Mouse (Mus musculus) limb, embryonic 10.5 days (tissue): ENCODE measurements around the gene Spaca4. TPM values are rescaled to one million over a fixed set of nuclear protein-coding genes. Genes with fewer than 3 reads are reported as not detected.

Experiments
- DNase-seq: peaks from one replicate; pipeline ENCODE4 v3.0.0-alpha.2; 2017; ENCODE audit warnings: low spot score
- H3K27ac ChIP-seq: fragments of 300-500 bp; sonication (generic); 2 replicates; pipeline ENCODE4 v1.5.1; 2016; ENCODE audit warnings: mild to moderate bottlenecking
- H3K27me3 ChIP-seq: fragments of 300-500 bp; sonication (generic); 2 replicates; pipeline ENCODE4 v1.6.1; 2016; ENCODE audit warnings: low read depth, mild to moderate bottlenecking; ENCODE audit not compliant: poor library complexity, severe bottlenecking
- H3K36me3 ChIP-seq: fragments of 300-500 bp; sonication (generic); 2 replicates; pipeline ENCODE4 v1.6.1; 2016; ENCODE audit warnings: mild to moderate bottlenecking, moderate library complexity
- H3K4me1 ChIP-seq: fragments of 300-500 bp; sonication (generic); 2 replicates; pipeline ENCODE4 v1.6.1; 2016
- H3K4me3 ChIP-seq: fragments of 300-500 bp; sonication (generic); 2 replicates; pipeline ENCODE4 v1.5.1; 2016; ENCODE audit warnings: mild to moderate bottlenecking, moderate library complexity
- H3K9me3 ChIP-seq: fragments of 300-500 bp; sonication (generic); replicated peaks from 2 replicates; pipeline ENCODE4 v1.6.1; 2016; ENCODE audit warnings: mild to moderate bottlenecking
- WGBS: fragments of 180-500 bp; shearing (Covaris S2); methylation state at CpG from one replicate; pipeline ENCODE4 v1.1.7; 2016; 5-methylcytosine and 5-hydroxymethylcytosine counted together
- polyA plus RNA-seq: library from polyadenylated mRNA; unstranded; fragments of >200 nt; fragmentation: Nextera tagmentation; extraction: Ambion mirVana; gene quantifications from 2 replicates; pipeline ENCODE4 v1.2.1, GENCODE M21; 2016

Gene Spaca4
- polyA plus RNA-seq, 1 experiment from 2014 or later: not detected

DNA sequence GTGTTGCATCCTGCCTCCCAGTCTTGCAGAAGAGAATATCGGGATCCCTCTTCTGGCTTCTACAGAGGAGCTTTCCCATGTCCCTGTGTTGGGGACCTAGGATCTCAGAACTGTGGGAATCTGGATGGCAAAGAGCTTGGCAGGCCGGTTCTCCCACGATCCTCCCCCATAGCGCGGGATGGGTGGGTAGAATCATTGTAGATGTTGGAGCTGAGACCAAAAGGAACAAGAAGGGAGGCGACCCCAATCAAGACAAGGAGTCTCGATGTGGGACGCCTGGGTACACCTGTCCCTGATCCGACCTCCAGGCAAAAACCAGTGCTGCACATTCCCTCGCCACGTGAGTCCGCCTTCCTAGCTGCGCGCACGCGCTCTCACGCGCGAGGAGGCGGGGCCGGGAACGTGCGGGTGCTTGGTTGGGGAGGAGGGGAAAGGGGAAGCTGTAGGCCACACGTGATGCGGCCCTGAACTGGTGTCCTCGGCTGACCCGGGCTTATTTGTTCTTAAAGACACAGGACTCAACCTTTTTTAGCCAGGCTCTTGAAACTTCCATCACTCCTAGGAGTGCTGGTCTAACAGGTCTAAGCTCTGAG lies 18.1 kb downstream of the Spaca4 start:
- under 1% methylated on average over 27 of the region's 27 CpGs for WGBS
- DNase-seq: peak; percentile 92
- no peaks in the 10 kb centered on the region for H3K27me3 ChIP-seq
- no peaks in the 10 kb centered on the region for H3K9me3 ChIP-seq
- H3K27ac ChIP-seq: peak overlapping the region; percentile 90
- peak overlapping the region; percentile 81 for H3K4me3 ChIP-seq
- H3K4me1 ChIP-seq: peaks cover 65% of the 10 kb centered on the region
- H3K36me3 ChIP-seq: peaks cover 31% of the 10 kb centered on the region

DNA sequence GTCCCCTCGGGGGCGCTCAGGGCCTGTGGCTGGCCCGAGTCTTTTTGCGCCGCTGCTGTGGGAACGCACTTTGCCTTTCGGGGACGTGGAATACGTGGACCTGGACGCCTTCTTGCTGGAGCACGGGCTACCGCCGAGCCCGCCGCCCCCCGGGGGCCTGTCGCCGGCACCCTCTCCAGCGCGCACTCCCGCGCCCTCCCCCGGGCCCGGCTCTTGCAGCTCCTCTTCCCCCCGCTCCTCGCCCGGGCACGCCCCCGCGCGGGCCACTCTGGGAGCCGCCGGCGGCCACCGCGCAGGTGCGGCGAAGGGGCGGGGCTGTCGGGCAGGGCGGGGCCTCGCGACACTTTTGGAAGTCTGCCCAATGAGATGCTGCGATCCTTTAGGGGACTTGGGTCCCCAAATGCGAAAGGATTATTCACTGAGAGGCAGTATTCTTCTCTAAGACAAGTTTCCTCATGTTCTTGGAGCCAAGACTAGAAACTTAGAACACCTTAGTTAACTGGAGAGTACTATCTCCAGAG lies 18.8 kb downstream of the Spaca4 start:
- H3K4me3 ChIP-seq: peak overlapping the region; percentile 81
- H3K4me1 ChIP-seq: peaks cover 65% of the 10 kb centered on the region
- H3K36me3 ChIP-seq: peaks cover 24% of the 10 kb centered on the region
- H3K27me3 ChIP-seq: 0 out of 2 replicates have a peak, but pooled peaks cover under 1% of the 10 kb centered on the region
- WGBS: 2% methylated on average over 45 of the region's 45 CpGs
- no peaks in the 10 kb centered on the region for H3K9me3 ChIP-seq
- H3K27ac ChIP-seq: peak overlapping the region; percentile 90
- peak; percentile 93 for DNase-seq

DNA sequence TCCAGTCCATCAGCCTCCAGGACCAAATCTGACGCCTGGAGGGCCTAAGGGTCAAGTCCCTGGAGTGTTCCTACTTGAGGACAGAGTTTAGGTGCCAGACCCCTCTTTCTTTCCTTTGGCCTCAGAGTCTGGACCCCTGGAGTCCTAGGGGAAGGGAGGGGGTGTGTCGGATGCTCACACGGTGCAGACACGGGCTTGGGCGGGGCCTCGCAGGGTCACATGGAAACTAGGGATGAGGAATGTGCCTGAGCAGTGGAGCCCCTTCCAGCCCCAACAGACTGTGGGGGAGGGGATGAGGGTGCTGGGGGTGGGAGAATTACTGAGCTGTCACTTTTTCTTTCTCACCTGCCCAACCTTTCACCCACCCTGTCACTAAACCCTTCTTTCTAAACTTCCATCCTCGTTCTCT lies 19.7 kb downstream of the Spaca4 start:
- Histone ChIP-seq H3K27ac (peak overlapping the region; percentile 90), H3K4me1 (peaks cover 69% of the 10 kb centered on the region), H3K27me3 (peaks cover 7% of the 10 kb centered on the region; the same call in 1 of the 2 replicates), H3K4me3 (peak overlapping the region; percentile 81), H3K9me3 (no peaks in the 10 kb centered on the region), H3K36me3 (peaks cover 15% of the 10 kb centered on the region)
- 0% methylated on average over 7 of the region's 7 CpGs for WGBS
- DNase-seq: peak; percentile 77

DNA sequence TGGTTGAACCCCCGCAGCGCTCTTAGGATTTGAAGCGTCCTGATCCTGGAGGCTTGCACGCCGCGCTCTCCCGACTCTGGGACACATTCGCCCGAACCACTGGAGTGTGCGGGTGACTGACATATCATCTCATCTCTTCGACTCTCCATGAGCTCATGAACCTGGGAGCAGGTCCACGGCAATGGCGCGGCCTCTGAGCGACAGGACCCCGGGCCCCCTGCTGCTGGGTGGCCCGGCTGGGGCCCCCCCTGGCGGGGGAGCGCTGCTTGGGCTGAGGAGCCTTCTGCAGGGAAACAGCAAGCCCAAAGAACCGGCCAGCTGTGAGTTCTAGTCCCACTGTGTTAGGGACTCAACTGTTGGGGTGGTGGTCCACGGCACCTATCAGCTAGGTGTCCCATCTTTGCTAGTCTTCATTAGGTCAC lies 20.2 kb downstream of the Spaca4 start:
- Histone ChIP-seq H3K36me3 (peaks cover 10% of the 10 kb centered on the region), H3K27ac (peak overlapping the region; percentile 90), H3K4me3 (peak overlapping the region; percentile 81), H3K27me3 (peaks cover 12% of the 10 kb centered on the region), H3K4me1 (peaks cover 72% of the 10 kb centered on the region), H3K9me3 (no peaks in the 10 kb centered on the region)
- peak; percentile 68 for DNase-seq
- WGBS: 1% methylated on average over 21 of the region's 21 CpGs

DNA sequence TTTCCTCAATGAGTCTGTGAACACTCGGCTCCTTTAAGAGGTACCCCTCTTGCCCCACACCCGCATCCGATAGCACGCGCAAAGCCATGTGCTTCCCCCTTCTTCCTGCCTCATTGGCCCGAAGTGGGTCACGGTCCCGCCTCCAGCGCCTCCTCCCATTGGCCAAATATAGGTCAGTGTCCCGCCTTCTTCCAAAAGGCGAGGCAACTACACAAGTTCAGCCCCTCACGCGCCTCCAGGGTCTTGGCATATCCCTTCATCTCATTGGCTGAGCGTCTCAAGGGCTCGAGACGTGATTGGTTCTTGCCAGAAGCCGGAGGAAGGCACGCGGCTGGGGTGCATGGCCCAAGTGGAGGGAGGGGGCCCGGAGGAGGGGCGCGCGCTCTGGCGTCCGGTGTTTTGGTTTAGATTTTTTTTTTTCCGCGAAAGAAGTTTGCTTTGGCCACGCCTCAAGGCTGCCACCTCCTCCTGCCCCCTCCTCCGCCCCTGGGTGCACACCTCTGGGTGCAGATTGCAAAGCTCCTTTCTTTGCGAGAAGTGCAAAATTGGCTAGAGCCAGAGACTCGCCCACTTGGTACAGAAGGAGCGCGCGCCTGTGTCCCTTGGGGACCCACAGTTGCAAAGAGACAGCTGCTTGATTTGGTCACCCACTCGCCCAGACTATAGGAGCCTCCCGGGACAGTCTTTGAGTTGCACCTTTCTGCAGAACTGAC lies 20.7 kb downstream of the Spaca4 start, which contains the start of gene Dbp:
Gene Dbp (plus strand): TSS at position 359 of the 713 bp plus-strand sequence.
- Histone ChIP-seq H3K4me3 (peak within 1 kb of the TSS; percentile 81), H3K27me3 (peaks cover 17% of the 10 kb centered on the region), H3K9me3 (no peaks in the 10 kb centered on the region), H3K4me1 (peaks cover 78% of the 10 kb centered on the region), H3K36me3 (peaks cover 5% of the 10 kb centered on the region), H3K27ac (peak within 1 kb of the TSS; percentile 90)
- DNase-seq: peak; percentile 94
- WGBS: under 1% methylated on average over 36 of the region's 36 CpGs

DNA sequence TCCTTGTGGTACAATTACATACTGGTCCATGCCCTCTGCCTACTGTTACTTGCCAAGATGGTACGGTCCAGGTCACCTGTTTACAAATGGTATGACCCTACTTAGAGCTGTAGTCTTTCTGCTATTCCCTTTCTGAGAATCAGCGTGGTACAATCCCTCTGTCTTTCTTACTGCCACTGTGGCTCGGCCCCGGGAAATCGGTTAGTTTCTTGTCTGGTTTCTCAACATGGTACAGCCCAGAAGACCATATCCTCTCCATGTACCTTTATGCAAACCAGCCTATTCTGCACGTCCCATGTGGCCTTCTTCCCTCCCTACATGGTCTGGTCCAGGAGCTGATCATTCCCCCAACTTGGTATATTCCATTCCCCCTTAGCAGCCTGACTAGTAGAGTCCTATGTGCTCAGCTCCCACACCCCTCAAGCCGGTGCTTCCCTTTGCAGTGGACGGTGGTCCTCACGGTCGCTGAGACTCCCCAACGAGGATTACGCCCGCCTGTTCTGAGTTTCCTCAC lies 21.5 kb downstream of the Spaca4 start:
- Histone ChIP-seq H3K9me3 (no peaks in the 10 kb centered on the region), H3K27me3 (peaks cover 25% of the 10 kb centered on the region), H3K36me3 (no peaks in the 10 kb centered on the region), H3K4me1 (peaks cover 79% of the 10 kb centered on the region), H3K27ac (peak overlapping the region; percentile 88), H3K4me3 (peak overlapping the region; percentile 81)
- DNase-seq: peak; percentile 76
- WGBS: under 1% methylated on average over 13 of the region's 13 CpGs

DNA sequence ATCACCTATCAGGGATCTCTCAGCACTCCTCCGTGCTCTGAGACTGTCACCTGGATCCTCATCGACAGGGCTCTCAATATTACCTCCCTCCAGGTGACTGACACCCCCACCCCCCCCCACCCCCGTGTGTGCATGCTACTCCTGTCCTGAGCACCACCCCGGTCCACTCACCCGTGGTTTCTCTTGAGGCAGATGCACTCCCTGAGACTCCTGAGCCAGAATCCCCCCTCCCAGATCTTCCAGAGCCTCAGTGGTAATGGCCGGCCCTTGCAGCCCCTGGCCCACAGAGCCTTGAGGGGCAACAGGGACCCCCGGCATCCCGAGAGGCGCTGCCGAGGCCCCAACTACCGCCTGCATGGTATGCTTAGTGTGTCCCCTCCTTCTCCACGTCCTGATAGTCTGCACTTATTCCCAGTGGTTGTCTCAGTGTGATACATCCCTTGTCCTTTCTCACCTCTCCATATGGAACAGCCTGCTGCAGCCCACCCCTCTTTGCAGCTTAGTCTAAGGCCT lies 22.0 kb downstream of the Spaca4 start:
- no peak for DNase-seq
- peaks cover 74% of the 10 kb centered on the region for H3K4me1 ChIP-seq

DNA sequence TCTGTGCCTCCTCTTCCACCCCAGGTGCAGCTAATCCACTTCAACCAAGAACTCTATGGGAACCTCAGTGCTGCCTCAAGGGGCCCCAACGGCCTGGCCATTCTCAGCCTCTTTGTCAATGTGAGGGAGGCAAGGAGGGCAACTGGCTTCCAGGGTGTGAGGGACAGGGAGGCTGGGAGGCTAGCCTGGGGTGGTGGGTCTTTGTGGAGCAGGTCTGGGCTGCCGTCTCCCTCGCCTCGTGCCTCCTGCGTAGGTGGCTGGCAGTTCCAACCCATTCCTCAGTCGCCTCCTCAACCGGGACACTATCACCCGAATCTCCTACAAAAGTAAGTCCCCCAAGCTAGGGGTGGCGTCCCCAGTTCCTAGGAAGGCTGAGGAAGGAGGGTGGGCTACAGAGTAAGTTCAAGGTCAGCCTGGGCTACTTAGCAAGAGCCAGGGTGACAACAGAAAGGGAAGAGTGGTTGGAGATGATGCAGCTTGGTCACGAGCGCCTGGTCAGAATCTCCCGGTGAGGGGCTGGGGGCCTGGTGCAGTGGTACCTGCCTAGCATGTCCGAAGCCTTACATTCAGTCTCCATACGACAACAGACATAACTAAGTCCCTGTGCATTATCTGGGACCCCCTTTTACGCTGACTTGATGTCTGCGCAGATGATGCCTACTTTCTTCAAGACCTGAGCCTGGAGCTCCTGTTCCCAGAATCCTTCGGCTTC lies 22.6 kb downstream of the Spaca4 start:
- no peaks in the 10 kb centered on the region for H3K36me3 ChIP-seq
- no peaks in the 10 kb centered on the region for H3K9me3 ChIP-seq
- H3K27ac ChIP-seq: peak overlapping the region; percentile 88
- H3K27me3 ChIP-seq: peaks cover 37% of the 10 kb centered on the region
- H3K4me3 ChIP-seq: peak overlapping the region; percentile 81
- H3K4me1 ChIP-seq: peaks cover 68% of the 10 kb centered on the region
- WGBS: 89% methylated on average over 17 of the region's 17 CpGs
- no peak for DNase-seq

More for the DNA sequence above, 22.0 kb downstream of the Spaca4 start:
- 40% methylated on average over 12 of the region's 12 CpGs for WGBS
- H3K27me3 ChIP-seq: peaks cover 30% of the 10 kb centered on the region
- H3K4me3 ChIP-seq: peak overlapping the region; percentile 81
- H3K9me3 ChIP-seq: no peaks in the 10 kb centered on the region
- peak overlapping the region; percentile 88 for H3K27ac ChIP-seq
- H3K36me3 ChIP-seq: no peaks in the 10 kb centered on the region

DNA sequence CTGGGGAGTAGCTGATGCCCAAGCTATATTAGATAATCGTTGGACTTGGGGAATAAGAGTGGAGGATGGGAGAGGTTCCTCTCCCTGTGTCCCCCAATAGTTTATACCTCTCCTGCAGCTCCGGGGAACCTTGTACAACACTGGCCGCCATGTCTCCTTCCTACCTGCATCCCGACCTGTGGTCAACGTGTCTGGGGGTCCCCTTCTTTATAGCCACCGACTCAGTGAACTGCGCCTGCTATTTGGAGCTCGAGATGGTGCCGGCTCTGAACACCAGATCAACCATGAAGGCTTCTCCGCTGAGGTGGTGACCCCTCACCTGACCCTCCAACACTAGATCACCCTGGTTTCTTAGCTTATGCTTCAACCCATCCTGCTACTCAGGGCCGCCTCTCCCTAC lies 23.3 kb downstream of the Spaca4 start:
- 94% methylated on average over 11 of the region's 11 CpGs for WGBS
- DNase-seq: no peak
- Histone ChIP-seq H3K36me3 (no peaks in the 10 kb centered on the region), H3K27ac (no peak overlapping the region), H3K4me1 (peaks cover 61% of the 10 kb centered on the region), H3K4me3 (no peak overlapping the region), H3K9me3 (no peaks in the 10 kb centered on the region), H3K27me3 (peaks cover 40% of the 10 kb centered on the region)

DNA sequence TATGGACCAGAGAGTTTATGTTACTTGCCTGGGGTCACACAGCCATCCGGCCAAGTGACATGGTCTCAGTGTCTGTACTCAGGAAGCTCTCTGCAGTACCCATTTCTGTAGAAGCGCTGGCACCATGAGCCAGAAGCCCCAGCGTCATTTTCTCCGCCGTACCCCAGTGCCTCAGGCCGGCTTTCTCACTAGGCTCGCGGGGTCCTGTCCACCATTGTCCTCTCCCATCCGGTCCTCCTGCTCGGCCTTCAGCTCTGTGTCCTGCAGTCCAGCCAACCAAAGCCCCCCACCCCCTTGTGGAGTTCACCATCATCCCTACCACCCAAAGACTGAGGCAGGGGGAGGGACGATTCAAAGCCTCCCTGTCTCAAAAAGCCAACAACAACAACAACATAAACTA lies 24.0 kb downstream of the Spaca4 start:
- Histone ChIP-seq H3K36me3 (no peaks in the 10 kb centered on the region), H3K27me3 (peaks cover 40% of the 10 kb centered on the region), H3K4me1 (peaks cover 54% of the 10 kb centered on the region), H3K27ac (no peak overlapping the region), H3K4me3 (peak overlapping the region; percentile 51; the same call in 1 of the 2 replicates), H3K9me3 (no peaks in the 10 kb centered on the region)
- DNase-seq: no peak
- WGBS: 89% methylated on average over 11 of the region's 11 CpGs

DNA sequence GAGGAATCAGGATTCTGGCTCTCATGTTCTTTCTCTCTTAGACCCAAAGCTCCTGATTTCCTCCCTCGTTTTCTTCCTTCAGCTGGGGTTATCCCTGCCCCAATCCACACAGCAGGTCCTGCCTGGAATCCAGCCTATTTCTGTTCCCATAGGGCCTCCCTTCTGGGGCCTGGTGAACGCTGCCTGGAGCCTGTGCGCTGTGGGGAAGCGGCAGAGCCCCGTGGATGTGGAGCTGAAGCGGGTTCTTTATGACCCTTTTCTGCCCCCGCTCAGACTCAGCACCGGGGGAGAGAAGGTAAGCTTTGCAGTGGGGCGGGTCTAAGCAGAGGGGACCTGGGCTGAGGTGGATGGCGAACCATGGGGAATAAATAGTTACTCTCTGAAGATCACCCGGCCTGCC lies 24.5 kb downstream of the Spaca4 start:
- Histone ChIP-seq H3K4me3 (peak overlapping the region; percentile 51), H3K4me1 (peaks cover 49% of the 10 kb centered on the region), H3K27ac (peak overlapping the region; percentile 59; the same call in 1 of the 2 replicates), H3K27me3 (peaks cover 40% of the 10 kb centered on the region), H3K9me3 (no peaks in the 10 kb centered on the region), H3K36me3 (no peaks in the 10 kb centered on the region)
- DNase-seq: no peak
- WGBS: 34% methylated on average over 11 of the region's 11 CpGs

DNA sequence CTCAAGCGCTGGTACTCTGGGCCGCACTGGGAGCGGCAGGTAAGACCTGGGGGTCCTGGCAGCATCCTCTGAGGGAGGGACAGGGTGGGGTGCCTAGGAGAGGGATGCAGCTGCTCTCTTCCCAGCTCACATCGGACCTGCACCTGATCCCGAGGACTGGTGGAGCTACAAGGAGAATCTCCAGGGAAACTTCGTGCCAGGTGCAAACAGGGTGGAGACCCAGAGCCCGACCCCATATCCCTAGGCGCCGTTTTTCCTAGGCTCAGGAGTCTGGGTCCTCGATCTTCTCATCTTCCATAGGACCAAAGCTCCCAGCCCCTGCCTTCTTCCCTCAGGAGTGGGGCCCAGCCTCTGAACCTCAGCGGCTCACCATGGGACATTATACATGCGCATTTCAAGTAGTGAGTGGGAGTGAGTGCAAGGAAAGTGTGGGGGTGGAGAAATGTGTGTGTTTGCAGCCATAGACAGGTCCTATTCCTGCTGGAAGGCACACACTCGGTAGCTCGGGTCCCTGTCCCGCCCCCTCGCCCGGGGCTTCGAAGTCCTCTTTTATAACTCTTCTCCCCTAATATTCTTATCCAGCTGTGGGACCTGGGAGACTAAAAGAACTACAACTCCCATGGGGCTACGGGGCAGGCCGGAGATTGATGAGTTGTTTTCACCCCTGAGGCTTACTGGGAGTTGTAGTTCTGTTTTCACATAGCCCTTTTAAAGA lies 25.2 kb downstream of the Spaca4 start:
- H3K27ac ChIP-seq: peak overlapping the region; percentile 72
- H3K9me3 ChIP-seq: no peaks in the 10 kb centered on the region
- H3K27me3 ChIP-seq: peaks cover 40% of the 10 kb centered on the region
- peak overlapping the region; percentile 51 for H3K4me3 ChIP-seq
- under 1% methylated on average over 20 of the region's 20 CpGs for WGBS
- H3K4me1 ChIP-seq: peaks cover 47% of the 10 kb centered on the region
- DNase-seq: peak; percentile 73
- H3K36me3 ChIP-seq: no peaks in the 10 kb centered on the region
